Mouse (Mus musculus): ENCODE measurements around the gene Vmo1. TPM values are rescaled to one million over a fixed set of nuclear protein-coding genes. Genes with fewer than 3 reads are reported as not detected.
A peak's percentile ranks its signal among the peaks of the same experiment; 100 is the strongest.
"Not testable (repeated sequence)": the region's sequence is repeated elsewhere in the genome, so short reads cannot be mapped to it uniquely, and the experiment has no call there.

The Vmo1 gene
- polyA plus RNA-seq, 1 experiment from 2014 or later, result 0.55 TPM

- Histone ChIP-seq H3K27ac (replicated peaks; ENCODE audit: low read depth, low read length) (no peak overlapping the region), H3K4me3 (ENCODE audit: low read depth, low read length) (no peak overlapping the region), H3K4me1 (ENCODE audit: control insufficient read depth, insufficient read depth, low read length) (no peaks in the 10 kb centered on the region), H3K9ac (ENCODE audit: low read length) (no peak overlapping the region), H3K27me3 (ENCODE audit: control insufficient read depth, insufficient read depth, low read length) (peaks cover 18% of the 10 kb centered on the region), H3K4me2 (ENCODE audit: low read depth, severe bottlenecking) (no peak overlapping the region), H3K36me3 (ENCODE audit: control insufficient read depth, insufficient read depth, low read length) (no peaks in the 10 kb centered on the region), H3K9me3 (ENCODE audit: control insufficient read depth, low read length) (no peaks in the 10 kb centered on the region)
- DNase-seq (ENCODE audit: low spot score) (no peak), ATAC-seq (ENCODE audit: insufficient number of reproducible peaks, low FRiP score, low TSS enrichment, low read depth) (no peak)
- 71% methylated on average over 7 of the region's 7 CpGs for WGBS
Observed at GRCm38 (mm10) chr11:70544496-70544895, 30.1 kb upstream of the Vmo1 start.

GRCm38 (mm10) chr11:70541415-70541814 is 27.0 kb upstream of the Vmo1 start:
- ATAC-seq (ENCODE audit: insufficient number of reproducible peaks, low FRiP score, low TSS enrichment, low read depth) (no peak), DNase-seq (ENCODE audit: low spot score) (no peak)
- 79% methylated on average over 5 of the region's 5 CpGs for WGBS
- Histone ChIP-seq H3K27me3 (ENCODE audit: control insufficient read depth, insufficient read depth, low read length) (peaks cover 21% of the 10 kb centered on the region), H3K9ac (ENCODE audit: low read length) (no peak overlapping the region), H3K9me3 (ENCODE audit: control insufficient read depth, low read length) (no peaks in the 10 kb centered on the region), H3K27ac (replicated peaks; ENCODE audit: low read depth, low read length) (no peak overlapping the region), H3K36me3 (ENCODE audit: control insufficient read depth, insufficient read depth, low read length) (no peaks in the 10 kb centered on the region), H3K4me2 (ENCODE audit: low read depth, severe bottlenecking) (no peak overlapping the region), H3K4me1 (ENCODE audit: control insufficient read depth, insufficient read depth, low read length) (no peaks in the 10 kb centered on the region), H3K4me3 (ENCODE audit: low read depth, low read length) (no peak overlapping the region)

- H3K9me3 ChIP-seq (ENCODE audit: control insufficient read depth, low read length), result no peaks in the 10 kb centered on the region
- peak overlapping the region; percentile 84; the same call in 1 of the 2 replicates for H3K4me2 ChIP-seq (ENCODE audit: low read depth, severe bottlenecking)
- no peak overlapping the region for H3K27ac ChIP-seq (replicated peaks; ENCODE audit: low read depth, low read length)
- peaks cover 21% of the 10 kb centered on the region for H3K27me3 ChIP-seq (ENCODE audit: control insufficient read depth, insufficient read depth, low read length)
- no peaks in the 10 kb centered on the region for H3K36me3 ChIP-seq (ENCODE audit: control insufficient read depth, insufficient read depth, low read length)
- 89% methylated on average over 7 of the region's 7 CpGs for WGBS
- no peak for DNase-seq (ENCODE audit: low spot score)
- H3K4me1 ChIP-seq (ENCODE audit: control insufficient read depth, insufficient read depth, low read length), result no peaks in the 10 kb centered on the region
- H3K9ac ChIP-seq (ENCODE audit: low read length), result no peak overlapping the region; the same call in 1 of the 2 replicates
- ATAC-seq (ENCODE audit: insufficient number of reproducible peaks, low FRiP score, low TSS enrichment, low read depth), result no peak
- no peak overlapping the region; the same call in 1 of the 2 replicates for H3K4me3 ChIP-seq (ENCODE audit: low read depth, low read length)
Observed at GRCm38 (mm10) chr11:70540928-70541327, 26.5 kb upstream of the Vmo1 start.

GRCm38 (mm10) chr11:70539877-70540587 is 25.6 kb upstream of the Vmo1 start, which contains the start of gene Pld2:
Gene Pld2 (plus strand): TSS chr11:70540064.
- under 1% methylated on average over 59 of the region's 65 CpGs for WGBS
- no peaks in the 10 kb centered on the region for H3K4me1 ChIP-seq (ENCODE audit: control insufficient read depth, insufficient read depth, low read length)
- ATAC-seq (ENCODE audit: insufficient number of reproducible peaks, low FRiP score, low TSS enrichment, low read depth), result peak; percentile 89

GRCm38 (mm10) chr11:70539423-70539822 is 25.0 kb upstream of the Vmo1 start:
- 21% methylated on average over 9 of the region's 9 CpGs for WGBS
- H3K27ac ChIP-seq (replicated peaks; ENCODE audit: low read depth, low read length), result no peak overlapping the region
- H3K36me3 ChIP-seq (ENCODE audit: control insufficient read depth, insufficient read depth, low read length), result no peaks in the 10 kb centered on the region
- peak overlapping the region; percentile 84 for H3K4me2 ChIP-seq (ENCODE audit: low read depth, severe bottlenecking)
- H3K27me3 ChIP-seq (ENCODE audit: control insufficient read depth, insufficient read depth, low read length), result peaks cover 21% of the 10 kb centered on the region
- H3K4me1 ChIP-seq (ENCODE audit: control insufficient read depth, insufficient read depth, low read length), result no peaks in the 10 kb centered on the region
- peak overlapping the region; percentile 57 for H3K4me3 ChIP-seq (ENCODE audit: low read depth, low read length)
- DNase-seq (ENCODE audit: low spot score) (no peak), ATAC-seq (ENCODE audit: insufficient number of reproducible peaks, low FRiP score, low TSS enrichment, low read depth) (no peak)
- H3K9ac ChIP-seq (ENCODE audit: low read length), result no peak overlapping the region; the same call in 1 of the 2 replicates
- no peaks in the 10 kb centered on the region for H3K9me3 ChIP-seq (ENCODE audit: control insufficient read depth, low read length)

More at GRCm38 (mm10) chr11:70539877-70540587, 25.6 kb upstream of the Vmo1 start, which contains the start of gene Pld2:
- H3K36me3 ChIP-seq (ENCODE audit: control insufficient read depth, insufficient read depth, low read length), result no peaks in the 10 kb centered on the region
- H3K4me3 ChIP-seq (ENCODE audit: low read depth, low read length), result peak within 1 kb of the TSS; percentile 57
- H3K27me3 ChIP-seq (ENCODE audit: control insufficient read depth, insufficient read depth, low read length), result peaks cover 21% of the 10 kb centered on the region
- peak within 1 kb of the TSS; percentile 84 for H3K4me2 ChIP-seq (ENCODE audit: low read depth, severe bottlenecking)
- 0 out of 2 replicates have a peak within 1 kb of the TSS, but pooled peaks have one; percentile 6 for H3K27ac ChIP-seq (replicated peaks; ENCODE audit: low read depth, low read length)
- peak within 1 kb of the TSS; percentile 63 for H3K9ac ChIP-seq (ENCODE audit: low read length)
- no peaks in the 10 kb centered on the region for H3K9me3 ChIP-seq (ENCODE audit: control insufficient read depth, low read length)
- DNase-seq (ENCODE audit: low spot score), result peak; percentile 89

- no peaks in the 10 kb centered on the region for H3K27me3 ChIP-seq (ENCODE audit: control insufficient read depth, insufficient read depth, low read length)
- H3K9ac ChIP-seq (ENCODE audit: low read length), result no peak within 1 kb of the TSS
- no peaks in the 10 kb centered on the region for H3K4me1 ChIP-seq (ENCODE audit: control insufficient read depth, insufficient read depth, low read length)
- no peak within 1 kb of the TSS for H3K4me2 ChIP-seq (ENCODE audit: low read depth, severe bottlenecking)
- DNase-seq (ENCODE audit: low spot score), result no peak
- no peak within 1 kb of the TSS for H3K27ac ChIP-seq (replicated peaks; ENCODE audit: low read depth, low read length)
- no peak within 1 kb of the TSS for H3K4me3 ChIP-seq (ENCODE audit: low read depth, low read length)
- whole genome bisulfite sequencing, result 86% methylated on average over 6 of the region's 6 CpGs
- H3K9me3 ChIP-seq (ENCODE audit: control insufficient read depth, low read length), result no peaks in the 10 kb centered on the region
- ATAC-seq (ENCODE audit: insufficient number of reproducible peaks, low FRiP score, low TSS enrichment, low read depth), result no peak
- peaks cover 2% of the 10 kb centered on the region; the same call in 1 of the 2 replicates for H3K36me3 ChIP-seq (ENCODE audit: control insufficient read depth, insufficient read depth, low read length)
Observed at GRCm38 (mm10) chr11:70532839-70533238, 18.4 kb upstream of the Vmo1 start, which contains the start of gene Gm40193. Gene Gm40193 (minus strand): TSS chr11:70532939.

GRCm38 (mm10) chr11:70531065-70531464 is 16.6 kb upstream of the Vmo1 start:
- not testable (repeated sequence) for H3K9me3 ChIP-seq (ENCODE audit: control insufficient read depth, low read length); H3K27me3 ChIP-seq (ENCODE audit: control insufficient read depth, insufficient read depth, low read length); H3K9ac ChIP-seq (ENCODE audit: low read length); H3K4me2 ChIP-seq (ENCODE audit: low read depth, severe bottlenecking); H3K4me3 ChIP-seq (ENCODE audit: low read depth, low read length); ATAC-seq (ENCODE audit: insufficient number of reproducible peaks, low FRiP score, low TSS enrichment, low read depth); H3K36me3 ChIP-seq (ENCODE audit: control insufficient read depth, insufficient read depth, low read length); H3K27ac ChIP-seq (replicated peaks; ENCODE audit: low read depth, low read length); DNase-seq (ENCODE audit: low spot score); H3K4me1 ChIP-seq (ENCODE audit: control insufficient read depth, insufficient read depth, low read length)
- 82% methylated on average over 2 of the region's 2 CpGs for WGBS

- Histone ChIP-seq H3K27me3 (ENCODE audit: control insufficient read depth, insufficient read depth, low read length) (no peaks in the 10 kb centered on the region), H3K4me3 (ENCODE audit: low read depth, low read length) (no peak overlapping the region), H3K4me1 (ENCODE audit: control insufficient read depth, insufficient read depth, low read length) (no peaks in the 10 kb centered on the region), H3K4me2 (ENCODE audit: low read depth, severe bottlenecking) (no peak overlapping the region), H3K27ac (replicated peaks; ENCODE audit: low read depth, low read length) (no peak overlapping the region), H3K9me3 (ENCODE audit: control insufficient read depth, low read length) (no peaks in the 10 kb centered on the region), H3K9ac (ENCODE audit: low read length) (no peak overlapping the region), H3K36me3 (ENCODE audit: control insufficient read depth, insufficient read depth, low read length) (peaks cover 8% of the 10 kb centered on the region; the same call in 1 of the 2 replicates)
- WGBS, result 88% methylated on average over 7 of the region's 7 CpGs
- no peak for ATAC-seq (ENCODE audit: insufficient number of reproducible peaks, low FRiP score, low TSS enrichment, low read depth)
- DNase-seq (ENCODE audit: low spot score), result no peak
Observed at GRCm38 (mm10) chr11:70528610-70529009, 14.2 kb upstream of the Vmo1 start.

All from limb, embryonic 11.5 days (tissue).